Mouse (Mus musculus): ENCODE results near the gene Taco1. TPM values are rescaled to one million over a fixed set of nuclear protein-coding genes. Genes with fewer than 3 reads are reported as not detected.

Gene Taco1
- 10 to 100 TPM; 56.4 to 59.6 TPM for total RNA-seq (2021)
- 32.8 and 45.3 TPM in 2 replicates for polyA plus RNA-seq (2012; rRNA removed)
- long read RNA-seq, transcript Taco1-201 (5 exons, 1,383 nt) = major isoform, 24 of 24 reads
- long read RNA-seq, partial matches to known transcripts = 0 of 24 reads
- long read RNA-seq, other reads (novel, unspliced or antisense) = 0 of 24 reads

DNA sequence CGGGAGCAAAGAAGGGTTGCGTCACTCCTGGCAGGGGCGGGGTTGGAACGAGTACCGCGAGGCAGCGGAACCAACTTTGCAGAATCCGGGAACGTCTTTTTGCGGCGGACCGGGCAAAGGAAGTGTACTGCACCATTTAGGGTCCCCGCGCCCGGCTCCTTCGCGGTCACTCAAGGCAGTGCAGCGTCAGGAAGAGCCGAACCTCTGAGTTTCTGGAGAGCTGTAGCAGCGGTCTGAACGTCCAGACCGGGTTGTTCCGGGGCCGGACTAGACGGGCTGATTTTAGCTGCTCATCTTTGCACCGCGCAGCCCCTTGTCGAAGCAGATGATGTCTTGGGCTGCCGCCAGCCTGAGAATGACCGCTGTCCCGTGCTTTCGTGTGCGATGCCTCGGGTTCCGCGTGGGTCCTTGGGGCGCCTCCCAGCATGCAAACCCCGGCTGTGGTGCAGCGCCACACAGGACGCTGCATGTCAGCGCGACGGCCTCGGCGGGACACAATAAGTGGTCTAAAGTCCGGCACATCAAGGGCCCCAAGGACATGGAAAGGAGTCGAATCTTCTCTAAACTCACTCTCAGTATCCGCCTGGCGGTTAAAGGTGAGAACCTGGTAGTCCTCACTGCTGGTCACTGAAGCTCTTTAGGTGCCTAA lies at the start of gene Taco1:
Taco1 (plus strand) TSS at position 139 of the 649 bp plus-strand sequence.
- TF ChIP-seq CTCF (IDR thresholded peaks at IDR 0.05) (peak; percentile 67), POLR2A (IDR thresholded peaks at IDR 0.05; ENCODE audit: insufficient read depth, low read depth, low read length) (peak; percentile 81), EP300 (IDR thresholded peaks at IDR 0.05; ENCODE audit: insufficient read depth, low read depth, low read length) (peak; percentile 89; the same call in 1 of the 2 replicates)
- H3K36me3 ChIP-seq (ENCODE audit: control insufficient read depth, insufficient read depth, low read length) = no peaks in the 10 kb centered on the region; the same call in 1 of the 2 replicates
- WGBS = under 1% methylated on average over 49 of the region's 49 CpGs
- H3K27ac ChIP-seq = peak within 1 kb of the TSS; percentile 88
- DNase-seq = peak; percentile 94 to 96
- intact Hi-C loops (cut with DNase I) = no loop called here
- H3K4me1 ChIP-seq (ENCODE audit: control insufficient read depth, insufficient read depth, low read length) = peaks cover 4% of the 10 kb centered on the region
- H3K9ac ChIP-seq (ENCODE audit: low read depth, low read length) = peak within 1 kb of the TSS; percentile 87
- H3K4me3 ChIP-seq = peak within 1 kb of the TSS; percentile 95
- H3K79me2 ChIP-seq (replicated peaks; ENCODE audit: control insufficient read depth, insufficient read depth, low read length) = no peaks in the 10 kb centered on the region
- no peaks in the 10 kb centered on the region for H3K27me3 ChIP-seq (ENCODE audit: control insufficient read depth, insufficient read depth, low read length)

DNA sequence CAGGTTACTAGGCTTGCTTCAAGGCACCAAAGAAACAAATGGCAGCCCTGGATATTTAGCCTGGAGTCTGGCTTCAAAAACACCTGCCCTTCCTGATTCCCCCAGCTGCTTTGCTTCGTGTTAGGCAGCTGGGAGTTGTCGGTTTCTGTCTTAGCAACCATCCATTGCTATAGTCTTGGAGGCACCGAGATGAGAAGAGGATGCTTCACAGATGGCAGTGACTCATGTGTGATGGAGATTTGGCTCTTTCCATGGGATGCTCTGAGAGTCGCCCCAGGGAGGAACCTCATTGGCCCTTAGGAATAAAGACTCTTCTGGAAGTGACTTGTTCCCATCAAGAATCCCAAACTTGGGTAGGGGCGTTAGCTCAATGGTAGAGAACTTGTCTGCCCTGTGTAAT lies 49.4 kb upstream of the Taco1 start:
- Histone ChIP-seq H3K79me2 (replicated peaks; ENCODE audit: control insufficient read depth, insufficient read depth, low read length) (no peaks in the 10 kb centered on the region), H3K4me1 (ENCODE audit: control insufficient read depth, insufficient read depth, low read length) (peaks cover 5% of the 10 kb centered on the region), H3K36me3 (ENCODE audit: control insufficient read depth, insufficient read depth, low read length) (no peaks in the 10 kb centered on the region), H3K4me3 (no peak overlapping the region), H3K9ac (ENCODE audit: low read depth, low read length) (no peak overlapping the region), H3K27me3 (ENCODE audit: control insufficient read depth, insufficient read depth, low read length) (peaks cover 8% of the 10 kb centered on the region), H3K27ac (no peak overlapping the region)
- intact Hi-C loops (cut with DNase I) = no loop called here
- no peak for DNase-seq
- WGBS = 69% methylated on average over 5 of the region's 5 CpGs
- TF ChIP-seq CTCF (IDR thresholded peaks at IDR 0.05) (no peak), EP300 (IDR thresholded peaks at IDR 0.05; ENCODE audit: insufficient read depth, low read depth, low read length) (no peak), POLR2A (IDR thresholded peaks at IDR 0.05; ENCODE audit: insufficient read depth, low read depth, low read length) (no peak)

DNA sequence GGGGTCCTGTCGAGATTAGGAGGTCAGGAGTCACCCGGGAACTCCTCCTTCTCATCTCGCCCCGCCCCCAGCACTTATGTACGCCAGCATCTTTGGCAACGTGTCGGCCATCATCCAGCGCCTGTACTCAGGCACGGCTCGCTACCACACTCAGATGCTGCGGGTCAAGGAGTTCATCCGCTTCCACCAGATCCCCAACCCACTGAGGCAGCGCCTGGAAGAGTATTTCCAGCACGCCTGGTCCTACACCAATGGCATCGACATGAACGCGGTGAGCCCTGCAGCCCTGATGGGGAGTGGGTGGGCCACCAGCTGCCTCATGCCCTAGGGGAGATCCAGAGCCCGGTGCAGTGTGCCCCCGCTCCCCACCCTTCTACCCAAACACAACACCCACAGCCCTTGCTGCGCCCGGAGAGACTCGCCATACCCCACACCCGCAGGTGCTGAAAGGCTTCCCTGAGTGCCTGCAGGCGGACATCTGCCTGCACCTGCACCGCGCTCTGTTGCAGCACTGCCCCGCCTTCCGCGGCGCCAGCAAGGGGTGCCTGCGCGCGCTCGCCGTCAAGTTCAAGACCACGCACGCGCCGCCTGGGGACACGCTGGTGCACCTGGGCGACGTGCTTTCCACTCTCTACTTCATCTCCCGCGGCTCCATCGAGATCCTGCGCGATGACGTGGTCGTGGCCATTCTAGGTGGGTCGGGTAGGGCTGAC lies 45.7 kb upstream of the Taco1 start:
- Histone ChIP-seq H3K27ac (no peak overlapping the region), H3K4me3 (no peak overlapping the region), H3K9ac (ENCODE audit: low read depth, low read length) (no peak overlapping the region), H3K4me1 (ENCODE audit: control insufficient read depth, insufficient read depth, low read length) (no peaks in the 10 kb centered on the region), H3K36me3 (ENCODE audit: control insufficient read depth, insufficient read depth, low read length) (no peaks in the 10 kb centered on the region), H3K79me2 (replicated peaks; ENCODE audit: control insufficient read depth, insufficient read depth, low read length) (no peaks in the 10 kb centered on the region), H3K27me3 (ENCODE audit: control insufficient read depth, insufficient read depth, low read length) (peaks cover 8% of the 10 kb centered on the region)
- TF ChIP-seq CTCF (IDR thresholded peaks at IDR 0.05) (no peak), POLR2A (IDR thresholded peaks at IDR 0.05; ENCODE audit: insufficient read depth, low read depth, low read length) (no peak), EP300 (IDR thresholded peaks at IDR 0.05; ENCODE audit: insufficient read depth, low read depth, low read length) (no peak)
- DNase-seq = no peak
- 4% methylated on average over 50 of the region's 50 CpGs for WGBS
- intact Hi-C loops (cut with DNase I) = no loop called here

DNA sequence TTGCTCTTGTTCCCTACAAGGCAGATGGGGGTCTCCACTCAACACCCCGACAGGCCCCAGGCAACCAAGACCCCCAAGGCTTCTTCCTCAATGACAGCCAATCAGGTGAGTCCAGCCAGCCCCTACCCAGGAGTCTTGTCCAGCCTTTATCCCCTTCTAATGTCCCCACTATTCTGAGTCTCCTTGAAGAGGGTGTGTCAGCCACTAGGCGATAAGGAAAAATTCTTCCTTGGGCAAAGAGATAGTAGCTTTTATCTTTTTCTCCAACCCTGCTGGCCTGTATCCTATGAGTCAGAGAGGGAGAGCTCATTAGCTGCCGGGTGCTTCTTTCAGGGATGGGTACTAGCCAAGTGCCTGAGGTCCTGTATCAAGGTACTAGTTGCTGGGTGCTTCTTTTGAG lies 40.1 kb upstream of the Taco1 start:
- H3K36me3 ChIP-seq (ENCODE audit: control insufficient read depth, insufficient read depth, low read length) = no peaks in the 10 kb centered on the region
- no peaks in the 10 kb centered on the region for H3K27me3 ChIP-seq (ENCODE audit: control insufficient read depth, insufficient read depth, low read length)
- intact Hi-C loops (cut with DNase I) = loop anchor here (2.0 kb wide), 2 partner anchors 25 to 99 kb away; no protein-coding TSS in a partner anchor
- H3K4me1 ChIP-seq (ENCODE audit: control insufficient read depth, insufficient read depth, low read length) = no peaks in the 10 kb centered on the region
- no peak for DNase-seq
- H3K79me2 ChIP-seq (replicated peaks; ENCODE audit: control insufficient read depth, insufficient read depth, low read length) = no peaks in the 10 kb centered on the region
- TF ChIP-seq EP300 (IDR thresholded peaks at IDR 0.05; ENCODE audit: insufficient read depth, low read depth, low read length) = no peak
- TF ChIP-seq POLR2A (IDR thresholded peaks at IDR 0.05; ENCODE audit: insufficient read depth, low read depth, low read length) = no peak
- no peak for TF ChIP-seq CTCF (IDR thresholded peaks at IDR 0.05)
- H3K27ac ChIP-seq = no peak overlapping the region
- no peak overlapping the region for H3K4me3 ChIP-seq
- 44% methylated on average over 3 of the region's 3 CpGs for WGBS
- no peak overlapping the region for H3K9ac ChIP-seq (ENCODE audit: low read depth, low read length)

DNA sequence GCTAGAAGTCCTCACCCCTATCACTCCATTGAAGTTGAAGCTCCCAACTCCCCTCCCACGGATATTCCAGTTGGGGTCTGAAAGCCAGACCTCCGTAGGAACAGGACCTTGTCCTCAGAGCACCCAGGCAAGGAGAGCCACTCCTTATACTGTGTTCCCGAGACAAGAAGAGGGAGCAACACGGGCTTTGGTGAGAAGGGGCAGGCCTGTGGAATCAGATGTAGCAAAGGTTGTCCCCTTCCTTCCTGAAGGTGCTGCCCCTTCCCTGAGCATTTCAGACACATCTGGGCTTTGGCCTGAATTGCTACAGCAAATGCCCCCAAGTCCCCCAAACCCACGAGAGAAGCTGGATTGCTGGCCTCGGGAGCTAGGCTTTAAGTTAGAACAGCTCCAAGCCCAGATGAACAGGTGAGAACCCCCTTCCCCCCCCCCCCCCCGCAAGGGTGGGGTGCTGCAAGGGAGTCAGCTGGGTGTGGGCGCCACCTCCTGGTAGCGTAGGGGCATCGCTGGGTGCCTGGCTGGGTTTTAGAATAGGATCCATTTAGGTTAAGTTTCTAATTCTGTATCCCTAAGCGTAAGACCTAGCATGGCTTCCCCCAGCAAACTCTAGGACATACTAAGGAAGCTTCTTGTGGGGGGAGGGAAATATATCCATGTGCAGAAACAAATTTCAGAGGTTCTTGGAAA lies 39.3 kb upstream of the Taco1 start:
- H3K27ac ChIP-seq = no peak overlapping the region
- whole genome bisulfite sequencing = 19% methylated on average over 11 of the region's 11 CpGs
- peak; percentile 91 for TF ChIP-seq CTCF (IDR thresholded peaks at IDR 0.05)
- no peak for TF ChIP-seq POLR2A (IDR thresholded peaks at IDR 0.05; ENCODE audit: insufficient read depth, low read depth, low read length)
- peak; percentile 35; the same call in 1 of the 2 replicates for TF ChIP-seq EP300 (IDR thresholded peaks at IDR 0.05; ENCODE audit: insufficient read depth, low read depth, low read length)
- H3K27me3 ChIP-seq (ENCODE audit: control insufficient read depth, insufficient read depth, low read length) = no peaks in the 10 kb centered on the region
- H3K36me3 ChIP-seq (ENCODE audit: control insufficient read depth, insufficient read depth, low read length) = no peaks in the 10 kb centered on the region
- no peak overlapping the region for H3K4me3 ChIP-seq
- no peaks in the 10 kb centered on the region for H3K4me1 ChIP-seq (ENCODE audit: control insufficient read depth, insufficient read depth, low read length)
- intact Hi-C loops (cut with DNase I) = loop anchor here (2.0 kb wide), 2 partner anchors 26 to 100 kb away; no protein-coding TSS in a partner anchor
- DNase-seq = peak; percentile 53 to 72
- no peaks in the 10 kb centered on the region for H3K79me2 ChIP-seq (replicated peaks; ENCODE audit: control insufficient read depth, insufficient read depth, low read length)
- H3K9ac ChIP-seq (ENCODE audit: low read depth, low read length) = no peak overlapping the region
